Mouse (Mus musculus): ENCODE measurements at regions not wholly inside any gene's neighbourhood (a gene's known extent, or its start where the extent isn't known, plus 50 kb on each side); places are given as distances from the start of the nearest gene placed in this dataset.

GRCm38 (mm10) chr1:57032407-57032806 is 54.0 kb upstream of the Satb2 start:
- no peak for DNase-seq (ENCODE audit: low spot score in 2 of 2)

GRCm38 (mm10) chr1:57033244-57033643 is 54.8 kb upstream of the Satb2 start:
- no peak for DNase-seq (ENCODE audit: low spot score in 2 of 2)

- DNase-seq (ENCODE audit: low spot score in 2 of 2): no peak
Observed at GRCm38 (mm10) chr1:57034411-57034810, 56.0 kb upstream of the Satb2 start.

GRCm38 (mm10) chr1:57036382-57036781 is 57.9 kb upstream of the Satb2 start:
- DNase-seq (ENCODE audit: low spot score in 2 of 2): no peak

- no peak for DNase-seq (ENCODE audit: low spot score in 2 of 2)
Observed at GRCm38 (mm10) chr1:57040201-57040600, 61.8 kb upstream of the Satb2 start.

- DNase-seq (ENCODE audit: low spot score in 2 of 2): no peak
Observed at GRCm38 (mm10) chr1:57041578-57041977, 63.1 kb upstream of the Satb2 start.

GRCm38 (mm10) chr1:57053836-57054235 is 75.4 kb upstream of the Satb2 start:
- DNase-seq (ENCODE audit: low spot score in 2 of 2): no peak

- DNase-seq (ENCODE audit: low spot score in 2 of 2): no peak
Observed at GRCm38 (mm10) chr1:57055976-57056375, 77.5 kb upstream of the Satb2 start.

GRCm38 (mm10) chr1:57059216-57059615 is 80.8 kb upstream of the Satb2 start:
- no peak for DNase-seq (ENCODE audit: low spot score in 2 of 2)

- no peak for DNase-seq (ENCODE audit: low spot score in 2 of 2)
Observed at GRCm38 (mm10) chr1:57075221-57075620, 96.8 kb upstream of the Satb2 start.

- DNase-seq (ENCODE audit: low spot score in 2 of 2): no peak
Observed at GRCm38 (mm10) chr1:57076696-57077095, 98.2 kb upstream of the Satb2 start.

- no peak for DNase-seq (ENCODE audit: low spot score in 2 of 2)
Observed at GRCm38 (mm10) chr1:57080306-57080705, 101.9 kb upstream of the Satb2 start.

GRCm38 (mm10) chr1:57083134-57083533 is 104.7 kb upstream of the Satb2 start:
- DNase-seq (ENCODE audit: low spot score in 2 of 2): no peak

- no peak for DNase-seq (ENCODE audit: low spot score in 2 of 2)
Observed at GRCm38 (mm10) chr1:57083540-57084083, 105.2 kb upstream of the Satb2 start.

- DNase-seq (ENCODE audit: low spot score in 2 of 2): no peak
Observed at GRCm38 (mm10) chr1:57095361-57096247, 117.2 kb upstream of the Satb2 start.

GRCm38 (mm10) chr1:57096248-57096600 is 117.8 kb upstream of the Satb2 start:
- DNase-seq (ENCODE audit: low spot score in 2 of 2): no peak

GRCm38 (mm10) chr1:57096740-57097139 is 118.3 kb upstream of the Satb2 start:
- no peak for DNase-seq (ENCODE audit: low spot score in 2 of 2)

GRCm38 (mm10) chr1:57100614-57101013 is 122.2 kb upstream of the Satb2 start:
- DNase-seq (ENCODE audit: low spot score in 2 of 2): no peak

GRCm38 (mm10) chr1:57107308-57107707 is 128.9 kb upstream of the Satb2 start:
- no peak for DNase-seq (ENCODE audit: low spot score in 2 of 2)

- no peak for DNase-seq (ENCODE audit: low spot score in 2 of 2)
Observed at GRCm38 (mm10) chr1:57120678-57121077, 142.2 kb upstream of the Satb2 start.

- DNase-seq (ENCODE audit: low spot score in 2 of 2): no peak
Observed at GRCm38 (mm10) chr1:57144181-57144580, 165.7 kb upstream of the Satb2 start.

GRCm38 (mm10) chr1:57155869-57156268 is 177.4 kb upstream of the Satb2 start:
- no peak for DNase-seq (ENCODE audit: low spot score in 2 of 2)

GRCm38 (mm10) chr1:57164443-57164842 is 186.0 kb upstream of the Satb2 start:
- DNase-seq (ENCODE audit: low spot score in 2 of 2): no peak

All from left cerebral cortex, adult 8-10 months (tissue).